Mouse (Mus musculus) embryonic fibroblast, embryonic 13.5 days (primary cell): ENCODE results near the gene Zfp978.
"Not testable (repeated sequence)": the region's sequence is repeated elsewhere in the genome, so short reads cannot be mapped to it uniquely, and the experiment has no call there.

ENCODE experiments used
- CTCF ChIP-seq: IDR thresholded peaks from 2 replicates; pipeline ENCODE4 v1.5.1; 2011; ENCODE audit warnings: mild to moderate bottlenecking, control low read depth, low read length, moderate library complexity, borderline replicate concordance; ENCODE audit not compliant: insufficient read depth
- POLR2A ChIP-seq: IDR thresholded peaks from 2 replicates; pipeline ENCODE4 v1.6.1; 2011; ENCODE audit warnings: low read depth, mild to moderate bottlenecking, control low read depth, low read length, moderate library complexity

GRCm38 (mm10) chr4:147400031-147400847, 39.1 kb downstream of the Zfp978 start:
- TF ChIP-seq POLR2A, CTCF: not testable (repeated sequence)
